Mouse (Mus musculus) inflammation-experienced regulatory T-cells (primary cell): ENCODE results near the gene Ankrd44. TPM values are rescaled to one million over a fixed set of nuclear protein-coding genes. Genes with fewer than 3 reads are reported as not detected.

Experiments used
- polyA plus RNA-seq, 2 experiments: library from polyadenylated mRNA; unstranded; fragments of 100-300 nt; shearing (Covaris generic); gene quantifications; one replicate each; pipeline ENCODE4 v1.2.1; 2017

The Ankrd44 gene
- 100 to 1,000 TPM; 229 to 333 TPM for polyA plus RNA-seq

DNA sequence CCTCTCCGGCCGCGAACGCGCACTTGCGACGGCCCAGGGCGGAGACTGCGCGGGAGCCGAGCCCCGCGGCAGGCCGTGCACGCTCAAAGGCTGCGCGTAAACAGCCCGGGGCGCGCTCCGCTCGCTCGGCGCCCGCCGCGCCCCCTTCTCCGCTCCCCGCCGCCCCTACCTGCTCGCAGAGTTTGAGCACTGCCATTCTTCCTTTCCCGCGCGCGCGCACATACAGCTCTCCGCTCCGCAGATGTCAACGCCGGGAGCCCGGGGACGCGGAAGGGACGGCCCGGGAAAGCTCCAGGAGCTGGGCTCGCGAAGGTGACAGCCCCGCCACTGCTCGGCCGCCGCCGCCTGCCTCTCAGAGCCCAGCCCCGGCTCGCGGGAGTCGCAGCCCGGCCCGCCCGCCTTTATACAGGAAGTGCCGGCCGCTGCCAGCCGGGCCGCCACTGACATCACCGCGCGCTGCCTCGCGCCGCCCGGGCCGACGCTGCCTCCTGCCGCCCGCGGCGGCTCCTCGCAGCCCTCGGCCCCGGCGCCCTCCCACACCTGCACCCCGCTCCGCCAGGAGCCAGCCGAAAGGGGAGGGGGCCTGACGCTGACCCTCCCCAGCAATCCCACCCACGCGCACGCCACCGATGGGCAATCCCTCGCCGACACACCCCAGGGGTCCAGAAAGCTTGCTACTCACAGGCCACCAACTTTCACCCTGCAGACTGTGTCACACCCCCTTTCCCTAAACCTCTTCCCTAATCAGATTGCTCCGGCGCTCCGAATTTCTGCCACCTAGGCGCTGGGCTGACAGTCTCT lies at the start of gene Ankrd44:
Ankrd44 (minus strand) TSS at position 417 of the 801 bp plus-strand sequence.

Other genes with a start within 250 kb of the Ankrd44 start
- gene Sf3b1, start 101.1 kb upstream of the Ankrd44 start, polyA plus RNA-seq = 100 to 1,000 TPM; 537 to 561 TPM
- gene Coq10b, start 126.4 kb upstream of the Ankrd44 start, polyA plus RNA-seq = 10 to 100 TPM; 34.0 to 43.1 TPM
- 100 to 1,000 TPM; 147 to 165 TPM for gene Hspe1, start 161.7 kb upstream of the Ankrd44 start, polyA plus RNA-seq
- 100 to 1,000 TPM; 139 to 171 TPM for gene Hspd1, start 161.9 kb upstream of the Ankrd44 start, polyA plus RNA-seq
- 10 to 100 TPM; 98.7 TPM for gene Mob4, start 204.8 kb upstream of the Ankrd44 start, polyA plus RNA-seq